Mouse (Mus musculus) adrenal gland, adult 8-10 months (tissue): ENCODE data around the gene Prkag2. TPM values are rescaled to one million over a fixed set of nuclear protein-coding genes. Genes with fewer than 3 reads are reported as not detected.
"Not testable (repeated sequence)": the region's sequence is repeated elsewhere in the genome, so short reads cannot be mapped to it uniquely, and the experiment has no call there.

ENCODE experiments used
- DNase-seq: peaks from one replicate; pipeline ENCODE4 v3.0.0; 2022
- total RNA-seq, 4 experiments: library from RNA; stranded (reverse); gene quantifications; 2 replicates each; pipeline ENCODE4 v1.2.4; 2022

Gene Prkag2
- total RNA-seq, 4 experiments from 2014 or later = 30.7 to 56.0 (median 42.9) TPM

GRCm38 (mm10) chr5:24861449-24861930, 239.0 kb downstream of the Prkag2 start:
- no peak for DNase-seq

DNA sequence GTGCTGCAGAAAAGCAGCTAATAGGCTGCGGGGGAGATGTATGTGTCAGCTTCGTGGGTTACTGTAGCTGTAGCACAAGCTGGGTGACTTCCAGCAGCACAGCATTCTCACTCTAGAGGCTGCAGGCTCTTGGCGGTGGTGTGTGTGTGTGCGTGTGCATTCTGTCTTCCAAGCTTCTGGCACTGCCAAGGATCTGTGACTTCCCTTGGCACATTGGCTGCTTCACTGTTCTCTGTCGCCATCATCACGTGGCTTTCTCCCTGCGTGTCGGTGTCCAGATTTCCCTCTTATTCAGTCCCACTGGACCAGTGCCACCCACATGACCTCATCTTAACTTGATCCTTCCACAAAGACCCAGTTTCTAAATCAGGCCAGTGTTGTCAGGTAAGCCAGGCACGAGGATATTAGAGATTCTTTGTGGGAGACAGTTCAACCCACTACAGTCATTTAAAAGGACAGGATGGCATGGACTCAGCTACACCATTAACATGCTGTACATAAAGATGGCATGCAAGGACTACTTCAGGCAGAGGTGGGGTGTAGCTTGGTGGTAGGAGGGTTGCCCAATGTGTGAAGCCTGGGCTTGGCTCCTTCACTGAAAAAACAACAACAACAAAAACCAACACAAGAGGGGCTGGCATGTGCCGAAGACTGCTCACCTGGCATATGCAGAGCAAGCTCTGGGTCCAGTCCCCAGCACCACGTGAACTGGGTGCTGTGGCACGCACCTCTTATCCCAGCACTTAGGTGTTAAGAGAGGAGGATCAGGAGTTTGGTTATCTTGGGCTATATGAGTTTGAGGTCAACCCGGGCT, 239.6 kb downstream of the Prkag2 start:
- peak; percentile 46 for DNase-seq

GRCm38 (mm10) chr5:24859771-24860540, 240.5 kb downstream of the Prkag2 start:
- no peak for DNase-seq

GRCm38 (mm10) chr5:24854827-24855600, 245.4 kb downstream of the Prkag2 start:
- no peak for DNase-seq

DNA sequence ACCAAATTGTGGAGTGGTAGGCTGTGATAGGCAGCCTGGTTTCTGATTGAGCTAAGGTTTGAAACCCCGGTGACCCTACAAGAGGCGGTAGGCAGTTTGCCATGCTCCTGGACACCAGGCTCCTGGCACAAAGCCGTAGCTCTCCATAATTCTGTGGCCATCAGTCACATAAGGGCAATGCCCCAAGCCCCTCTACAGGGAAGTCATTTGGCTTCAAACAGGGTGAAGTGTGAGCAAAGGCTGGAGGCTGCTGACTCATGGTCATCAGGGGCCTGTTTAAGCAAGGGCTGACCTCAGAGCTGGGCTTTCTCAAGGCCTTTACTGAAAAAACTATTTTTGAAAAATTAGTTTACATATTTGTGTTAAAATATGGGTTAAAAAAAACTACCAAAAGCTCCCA, 246.2 kb downstream of the Prkag2 start:
- peak; percentile 60 for DNase-seq

DNA sequence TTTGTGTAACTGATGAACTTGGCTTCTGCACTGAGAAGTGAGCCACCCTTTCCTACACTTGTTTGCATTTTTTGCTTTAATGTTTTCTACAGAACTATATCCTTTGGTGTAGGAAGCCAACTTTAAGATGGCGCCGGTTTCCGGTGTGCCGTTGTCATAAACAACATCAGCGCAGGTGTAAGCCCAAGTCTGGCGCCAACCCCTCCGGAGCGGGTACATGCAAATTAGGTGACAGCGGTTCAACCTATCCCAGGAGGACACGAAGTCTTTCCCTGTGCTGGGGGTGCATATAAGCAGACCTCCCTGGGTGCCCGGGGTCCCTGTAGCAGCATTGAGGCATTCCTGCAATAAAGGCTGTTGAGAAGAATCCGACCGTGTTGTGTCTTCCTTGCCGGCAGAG, 252.2 kb downstream of the Prkag2 start:
- DNase-seq = not testable (repeated sequence)

DNA sequence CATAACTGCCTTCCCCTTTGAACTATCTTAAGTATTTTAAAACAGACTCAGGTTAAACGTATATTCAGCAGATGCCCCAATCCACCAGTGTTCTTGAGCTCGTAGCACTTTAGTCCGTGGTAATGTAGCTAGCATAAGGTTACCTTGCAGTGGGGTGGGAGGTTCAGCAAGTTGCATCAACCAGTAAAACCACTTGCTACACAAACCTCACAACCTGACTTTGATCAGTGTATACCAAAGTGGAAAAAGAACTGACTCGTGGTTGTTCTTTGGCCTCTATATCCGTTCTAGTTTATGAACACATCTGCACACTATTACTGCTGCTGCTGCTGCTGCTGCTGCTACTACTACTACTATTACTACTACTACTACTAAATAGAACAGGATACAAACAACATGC, 256.6 kb downstream of the Prkag2 start:
- DNase-seq = no peak

DNA sequence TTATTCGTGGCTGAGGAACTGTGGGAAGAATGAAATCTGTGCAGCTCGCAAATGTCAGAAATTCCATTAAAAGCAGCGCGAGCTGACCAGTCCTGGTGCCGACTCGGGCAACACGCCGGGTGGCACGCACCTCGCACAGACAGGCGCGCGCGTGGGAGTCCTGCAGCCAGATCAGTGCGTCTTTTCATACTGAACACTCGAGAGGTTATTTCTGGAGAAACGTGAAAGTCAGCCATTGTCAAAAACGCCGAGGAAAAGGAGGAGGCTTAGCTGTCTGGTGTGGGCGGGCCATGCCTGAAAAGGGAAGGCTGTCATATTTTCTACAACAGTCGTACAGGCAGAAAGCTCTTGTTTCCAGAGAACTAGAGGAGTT, 257.4 kb downstream of the Prkag2 start:
- DNase-seq = no peak

DNA sequence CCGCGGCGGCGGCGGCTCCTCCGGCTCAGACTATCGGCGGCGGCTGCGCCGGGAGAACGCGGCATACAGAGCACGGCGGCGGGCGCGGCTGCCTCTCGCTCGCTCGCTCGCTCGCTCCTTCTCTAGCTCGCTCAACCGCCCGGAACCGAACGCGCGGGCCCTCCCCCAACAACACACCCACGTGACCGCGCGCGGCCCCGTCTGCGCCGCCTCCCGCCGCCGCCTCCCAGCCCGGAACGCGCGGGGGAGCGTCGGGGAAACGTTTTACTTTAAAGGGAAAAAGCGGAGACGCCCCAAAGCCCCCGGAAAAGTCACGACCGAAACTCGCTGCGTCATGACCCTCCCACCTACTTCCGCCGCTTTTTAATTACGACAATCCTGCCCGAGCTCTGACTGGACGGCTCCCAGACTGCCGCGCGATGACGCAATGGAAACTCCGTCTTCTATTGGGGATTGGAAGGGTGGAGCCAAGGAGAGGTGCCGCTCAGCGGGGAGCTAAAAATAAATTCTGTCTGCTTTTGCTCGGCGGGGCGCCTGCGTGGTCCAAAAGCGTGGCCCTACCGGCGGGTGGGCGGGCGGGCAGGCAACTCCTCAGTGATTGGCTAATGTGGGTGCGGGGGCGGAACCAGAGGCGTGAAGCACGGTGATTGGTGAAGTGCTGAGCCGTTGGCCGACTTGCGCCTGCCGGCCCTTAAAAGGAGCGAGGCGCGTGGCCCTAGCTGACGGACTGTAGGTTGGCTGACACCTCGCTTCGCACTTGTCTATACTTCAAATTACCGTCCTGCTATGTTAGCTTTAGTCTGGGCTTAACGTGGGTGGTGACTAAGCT, 258.0 kb downstream of the Prkag2 start, which contains the start of gene Rheb:
Gene Rheb, minus strand, starts transcription at position 351 of the 829 bp plus-strand sequence.
- peak; percentile 99 for DNase-seq

DNA sequence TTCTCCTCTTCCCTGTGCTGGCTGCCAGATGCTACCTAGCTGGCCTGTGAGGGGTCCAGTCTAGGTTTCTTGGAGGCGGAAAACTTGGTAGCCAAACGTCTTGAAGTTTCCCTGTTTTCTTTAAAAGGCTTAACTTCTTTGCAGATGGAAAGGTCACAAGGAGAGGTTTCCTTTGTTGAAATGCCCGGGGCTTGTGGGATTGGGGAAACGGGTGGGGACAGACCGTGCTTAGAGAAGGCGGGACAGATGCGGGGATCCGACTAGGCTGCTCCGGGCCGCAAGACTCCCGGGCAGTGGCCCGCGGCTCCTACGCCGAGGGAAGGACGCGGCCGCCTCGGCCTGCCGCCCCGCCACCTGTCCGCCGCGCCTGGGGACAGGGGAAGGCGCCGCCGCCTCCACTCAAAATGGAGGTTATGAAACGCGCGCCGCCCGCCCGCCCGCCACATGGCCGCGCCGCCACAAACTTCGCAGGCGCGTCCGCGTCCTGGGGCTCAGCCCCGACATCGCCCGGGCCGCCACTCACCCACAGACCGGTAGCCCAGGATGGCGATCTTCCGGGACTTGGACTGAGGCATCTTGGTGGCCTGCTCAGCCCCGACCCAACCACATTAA, 258.7 kb downstream of the Prkag2 start:
- no peak for DNase-seq

DNA sequence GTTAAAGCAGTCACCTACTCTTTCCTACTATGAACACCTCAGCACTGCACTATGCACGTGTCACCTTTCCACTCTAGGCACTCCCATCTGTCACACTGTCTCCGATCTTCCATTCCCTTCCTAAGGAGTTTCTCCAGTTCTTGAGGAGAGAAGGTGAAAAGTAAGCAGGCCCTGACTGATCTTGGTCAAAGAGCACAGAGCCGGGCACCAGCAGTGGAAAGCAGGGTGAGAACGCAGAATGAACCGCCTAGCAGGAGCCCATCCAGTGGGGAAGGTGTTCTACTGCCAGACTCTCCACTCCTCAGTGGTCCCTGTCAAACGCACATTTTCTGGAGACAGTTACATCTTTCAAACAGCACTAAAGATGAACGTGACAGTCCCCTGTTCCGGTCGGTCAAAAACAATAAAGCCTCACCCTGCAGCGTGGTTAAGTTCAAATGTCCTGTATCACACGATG, 259.4 kb downstream of the Prkag2 start:
- DNase-seq = no peak

DNA sequence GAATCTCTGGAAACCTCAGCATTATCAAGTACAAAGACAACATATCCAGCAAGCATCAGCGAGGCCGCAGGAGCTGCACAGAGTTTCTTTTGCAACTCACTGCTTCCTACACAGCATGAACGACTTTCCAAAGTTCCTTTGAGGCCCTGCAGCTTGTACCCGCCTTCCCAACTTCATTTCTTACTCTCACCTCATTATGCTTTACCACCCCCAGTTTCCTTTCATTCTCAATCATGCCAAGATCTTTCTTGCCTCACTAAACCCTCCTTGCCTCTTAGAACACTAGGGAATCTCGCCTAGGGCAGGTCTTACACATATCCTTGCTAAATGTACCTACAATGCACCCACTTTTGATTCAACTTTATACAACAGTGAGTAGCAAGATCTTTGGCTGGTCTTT, 266.0 kb downstream of the Prkag2 start:
- no peak for DNase-seq

- no peak for DNase-seq
These were observed 268.5 kb downstream of the Prkag2 start for GRCm38 (mm10) chr5:24831912-24832311.

DNA sequence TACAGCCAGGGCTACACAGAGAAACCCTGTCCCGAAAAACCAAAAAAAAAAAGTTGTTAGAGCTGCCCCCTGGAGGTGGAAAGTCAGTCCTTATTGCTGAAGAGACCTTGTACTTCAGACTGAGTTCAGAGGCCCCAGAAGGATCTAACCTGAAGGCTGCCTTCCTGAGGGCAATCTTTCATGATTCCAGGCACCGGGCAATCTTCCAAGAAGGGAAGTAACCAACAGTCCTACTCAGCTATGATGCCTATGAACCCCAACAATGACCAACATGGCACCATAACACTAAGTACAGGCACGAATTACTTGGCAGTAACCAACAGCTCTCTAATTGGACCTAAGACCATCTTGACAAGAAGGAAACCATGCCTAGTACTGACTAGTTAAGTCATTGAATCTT, 272.0 kb downstream of the Prkag2 start:
- no peak for DNase-seq

DNA sequence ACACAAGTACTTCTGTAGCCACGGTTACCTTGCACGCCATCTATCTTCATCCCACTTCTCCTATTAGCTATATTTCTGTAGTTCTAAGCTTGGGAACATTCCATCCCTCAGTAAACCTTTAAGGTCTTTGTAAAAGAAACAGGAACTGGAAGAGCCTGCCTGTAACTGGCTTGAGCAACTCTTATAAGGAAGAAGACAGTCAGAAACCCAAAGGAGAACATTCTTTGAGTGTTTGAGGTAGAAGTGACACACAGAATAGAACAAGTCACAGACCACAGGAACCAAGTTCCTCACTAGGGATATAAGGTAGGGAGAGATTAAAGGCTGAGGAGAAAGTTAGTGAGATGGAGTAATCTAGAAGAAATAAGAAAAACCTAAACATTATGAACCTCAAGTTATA, 273.3 kb downstream of the Prkag2 start:
- no peak for DNase-seq

- DNase-seq = no peak
These were observed 274.2 kb downstream of the Prkag2 start for GRCm38 (mm10) chr5:24826056-24826770.

- DNase-seq = peak; percentile 36
These were observed 274.9 kb downstream of the Prkag2 start for GRCm38 (mm10) chr5:24825365-24826055.

- no peak for DNase-seq
These were observed 276.5 kb downstream of the Prkag2 start for GRCm38 (mm10) chr5:24823864-24824405.

GRCm38 (mm10) chr5:24822781-24823180, 277.7 kb downstream of the Prkag2 start:
- DNase-seq = no peak

DNA sequence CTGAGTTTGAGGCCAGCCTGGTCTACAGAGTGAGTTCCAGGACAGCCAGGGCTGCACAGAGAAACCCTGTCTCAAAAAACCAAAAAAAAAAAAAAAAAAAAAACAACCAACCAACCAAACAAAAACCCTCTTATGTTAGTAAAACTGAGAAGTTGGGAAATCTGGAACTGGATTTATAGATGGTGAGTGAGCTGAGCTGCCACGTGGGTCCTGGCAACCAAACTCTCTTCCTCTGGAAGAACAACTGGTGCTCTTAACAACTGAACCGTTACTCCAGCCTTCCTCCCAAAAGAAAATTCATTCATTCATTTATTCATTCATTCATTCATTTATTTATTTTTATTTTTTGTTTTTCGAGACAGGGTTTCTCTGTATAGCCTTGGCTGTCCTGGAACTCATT, 278.2 kb downstream of the Prkag2 start:
- DNase-seq = not testable (repeated sequence)
